Mouse (Mus musculus): ENCODE measurements around the gene Rab10. TPM values are rescaled to one million over a fixed set of nuclear protein-coding genes. Genes with fewer than 3 reads are reported as not detected.

Rab10 gene
- 14.9 and 23.0 TPM in 2 replicates for polyA plus RNA-seq (2012; rRNA removed; ENCODE audit: low replicate concordance)

GRCm38 (mm10) chr12:3309391-3310320, at the start of gene Rab10:
Rab10 (minus strand) TSS chr12:3309969.

Other genes starting within 250 kb of the Rab10 start
- gene Kif3c, start 55.2 kb upstream of the Rab10 start, polyA plus RNA-seq (2012; rRNA removed; ENCODE audit: low replicate concordance): 0.89 and 0.98 TPM in 2 replicates
- gene Asxl2, start 116.9 kb upstream of the Rab10 start, polyA plus RNA-seq (2012; rRNA removed; ENCODE audit: low replicate concordance): 2.0 and 3.2 TPM in 2 replicates